Comparison of ENCODE assay signal across 8 mouse cellular contexts in genomic region chr8:109185558-109186198, GRCm38 (mm10).
A peak's percentile ranks its signal among the peaks of the same experiment; 100 is the strongest.
DNase-seq lines count a peak whose midpoint lies in the region; ATAC-seq and TF ChIP-seq lines count a peak whose summit lies in the region.

No protein-coding gene starts in this region.

- no peak overlapping the region for H3K27ac ChIP-seq in ES-Bruce4 (ENCODE audit: insufficient read depth, low read length)
- H3K27ac ChIP-seq in brown adipose tissue, adult 24 weeks (replicated peaks; ENCODE audit: low read depth, low read length), result no peak overlapping the region
- H3K27ac ChIP-seq in hindbrain, embryonic 13.5 days, result peak overlapping the region; percentile 69
- no peak overlapping the region for H3K27ac ChIP-seq in lung, postnatal 0 days (ENCODE audit: low read length)

- peak overlapping the region; percentile 38 for H3K4me2 ChIP-seq in hindbrain, embryonic 13.5 days
- peak overlapping the region; percentile 59 for H3K4me2 ChIP-seq in lung, postnatal 0 days (replicated peaks; ENCODE audit: low read depth, low read length)

- peak; percentile 24 to 56 for DNase-seq in frontal cortex, postnatal 14 days (ENCODE audit: low spot score in 2 of 2)
- DNase-seq in layer of hippocampus, postnatal 14 days (ENCODE audit: low spot score in 2 of 2), result peak; percentile 62 to 67
- peak; percentile 83 for DNase-seq in lung, postnatal 0 days (ENCODE audit: low spot score)
- peak; percentile 65 for DNase-seq in right cerebral cortex, adult 18-20 months
- no peak for DNase-seq in spleen, adult 12 weeks (ENCODE audit: low spot score)

- no peak overlapping the region for H3K4me3 ChIP-seq in ES-Bruce4 (ENCODE audit: low read depth, low read length)
- H3K4me3 ChIP-seq in brown adipose tissue, adult 24 weeks (ENCODE audit: insufficient read depth, low read depth, low read length), result peak overlapping the region; percentile 35
- 0 out of 2 replicates have a peak overlapping the region, but pooled peaks have one; percentile 0 for H3K4me3 ChIP-seq in hindbrain, embryonic 13.5 days
- peak overlapping the region; percentile 23; the same call in 1 of the 2 replicates for H3K4me3 ChIP-seq in lung, postnatal 0 days (ENCODE audit: low read depth, low read length)

- no peak for TF ChIP-seq POLR2A in ES-Bruce4 (IDR thresholded peaks at IDR 0.05; ENCODE audit: insufficient read depth, low read length)

- H3K9ac ChIP-seq in ES-Bruce4 (ENCODE audit: low read depth, poor library complexity, severe bottlenecking), result no peak overlapping the region
- peak overlapping the region; percentile 9 for H3K9ac ChIP-seq in hindbrain, embryonic 13.5 days
- H3K9ac ChIP-seq in lung, postnatal 0 days (replicated peaks; ENCODE audit: low read depth), result 0 out of 2 replicates have a peak overlapping the region, but pooled peaks have one; percentile 12

- 30% methylated on average over 10 of the region's 10 CpGs for WGBS in hindbrain, embryonic 13.5 days
- 21% methylated on average over 10 of the region's 10 CpGs for WGBS in lung, postnatal 0 days

- H3K4me1 ChIP-seq in ES-Bruce4 (ENCODE audit: control insufficient read depth, insufficient read depth, low read length), result no peaks in the 10 kb centered on the region
- no peaks in the 10 kb centered on the region for H3K4me1 ChIP-seq in brown adipose tissue, adult 24 weeks (ENCODE audit: control insufficient read depth, insufficient read depth, insufficient read length, low read length)
- peaks cover 34% of the 10 kb centered on the region for H3K4me1 ChIP-seq in hindbrain, embryonic 13.5 days (replicated peaks)
- no peaks in the 10 kb centered on the region for H3K4me1 ChIP-seq in lung, postnatal 0 days (ENCODE audit: insufficient read depth, low read depth, low read length)

- H3K27me3 ChIP-seq in ES-Bruce4 (ENCODE audit: control insufficient read depth, insufficient read depth, low read length, poor library complexity, severe bottlenecking), result no peaks in the 10 kb centered on the region
- H3K27me3 ChIP-seq in hindbrain, embryonic 13.5 days, result no peaks in the 10 kb centered on the region
- no peaks in the 10 kb centered on the region for H3K27me3 ChIP-seq in lung, postnatal 0 days (replicated peaks; ENCODE audit: insufficient read depth, low read length)

- TF ChIP-seq CTCF in ES-Bruce4 (IDR thresholded peaks at IDR 0.05; ENCODE audit: low read depth, low read length), result peak; percentile 60
- peak; percentile 96 for TF ChIP-seq CTCF in lung, postnatal 0 days (IDR thresholded peaks at IDR 0.05)

- H3K9me3 ChIP-seq in ES-Bruce4 (replicated peaks; ENCODE audit: control insufficient read depth, insufficient read depth, low read length, poor library complexity, severe bottlenecking), result no peaks in the 10 kb centered on the region
- H3K9me3 ChIP-seq in hindbrain, embryonic 13.5 days, result peaks cover 3% of the 10 kb centered on the region; the same call in 1 of the 2 replicates
- H3K9me3 ChIP-seq in lung, postnatal 0 days (ENCODE audit: low read length), result no peaks in the 10 kb centered on the region

- no peaks in the 10 kb centered on the region for H3K36me3 ChIP-seq in ES-Bruce4 (ENCODE audit: control insufficient read depth, insufficient read depth, low read length, poor library complexity, severe bottlenecking)
- 0 out of 2 replicates have a peak, but pooled peaks cover 2% of the 10 kb centered on the region for H3K36me3 ChIP-seq in hindbrain, embryonic 13.5 days
- no peaks in the 10 kb centered on the region for H3K36me3 ChIP-seq in lung, postnatal 0 days (ENCODE audit: insufficient read depth, low read length)

- peak; percentile 83 for ATAC-seq in hindbrain, embryonic 13.5 days (ENCODE audit: low FRiP score)
- peak; percentile 80 for ATAC-seq in lung, postnatal 0 days

- TF ChIP-seq EP300 in ES-Bruce4 (IDR thresholded peaks at IDR 0.05; ENCODE audit: insufficient read depth, low read depth, low read length), result no peak
- no peak for TF ChIP-seq EP300 in lung, postnatal 0 days (IDR thresholded peaks at IDR 0.05)
